ENCODE assay signal across 8 mouse cellular contexts in the genomic region with DNA sequence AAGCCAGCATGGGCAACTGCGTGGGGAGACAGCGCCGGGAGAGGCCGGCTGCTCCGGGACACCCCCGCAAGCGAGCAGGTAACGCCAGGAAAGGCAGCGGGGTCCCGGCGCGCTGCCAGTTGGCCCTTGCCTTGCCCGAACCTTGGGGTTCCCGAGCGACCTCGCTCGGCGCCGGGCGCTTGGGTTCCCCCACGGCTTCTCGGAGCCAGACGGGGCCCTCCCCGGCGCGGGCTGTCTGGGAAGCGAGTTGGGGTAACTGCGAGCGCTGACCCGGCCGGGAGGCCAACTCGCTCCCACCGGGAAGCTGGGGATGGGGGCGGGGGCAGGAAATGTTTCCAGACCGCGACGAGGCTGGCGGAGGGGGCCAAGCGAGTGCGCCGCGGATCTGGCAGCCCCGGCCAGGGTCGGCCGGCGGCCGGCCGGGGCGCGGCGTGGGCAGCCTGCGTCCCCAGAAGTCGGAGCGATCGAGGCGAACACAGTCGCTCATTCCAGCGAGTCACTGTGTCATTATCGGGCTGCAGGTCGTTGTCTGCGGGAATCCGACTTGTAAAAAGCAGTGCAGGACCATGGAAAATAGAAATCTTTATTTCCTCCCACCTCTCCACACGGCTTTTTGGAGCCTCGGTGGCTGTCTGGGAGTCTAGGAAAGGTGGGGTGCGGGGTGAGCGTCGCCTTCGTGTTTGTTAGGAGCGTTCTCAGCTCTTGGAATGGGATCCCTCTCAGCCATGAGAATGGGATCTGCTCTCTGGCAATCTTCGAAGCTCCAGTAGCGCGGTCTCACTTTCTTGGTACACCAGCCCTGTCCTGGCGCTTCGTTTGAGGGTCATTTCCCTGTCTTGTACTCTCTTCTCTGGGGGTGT. TPM values are rescaled to one million over a fixed set of nuclear protein-coding genes. Genes with fewer than 3 reads are reported as not detected.
DNase-seq lines count a peak whose midpoint lies in the region; ATAC-seq and TF ChIP-seq lines count a peak whose summit lies in the region.

No protein-coding gene starts in this region.

- H3K9me3 ChIP-seq in forebrain, embryonic 12.5 days: no peaks in the 10 kb centered on the region
- H3K9me3 ChIP-seq in limb, embryonic 15.5 days: no peaks in the 10 kb centered on the region

- no peak for TF ChIP-seq POLR2A in thymus, adult 2 months (IDR thresholded peaks at IDR 0.05; ENCODE audit: control insufficient read depth, extremely low read depth, insufficient read depth, low read length, poor library complexity)
- no peak for TF ChIP-seq POLR2A in bone marrow, adult 2 months (IDR thresholded peaks at IDR 0.05; ENCODE audit: borderline replicate concordance, control insufficient read depth, low read depth, low read length)

- H3K27me3 ChIP-seq in thymus, adult 2 months (ENCODE audit: control insufficient read depth, insufficient read depth, low read length): no peaks in the 10 kb centered on the region
- H3K27me3 ChIP-seq in forebrain, embryonic 12.5 days: peaks cover 22% of the 10 kb centered on the region
- H3K27me3 ChIP-seq in limb, embryonic 15.5 days: no peaks in the 10 kb centered on the region

- no peak for TF ChIP-seq CTCF in thymus, adult 2 months (IDR thresholded peaks at IDR 0.05; ENCODE audit: borderline replicate concordance, control insufficient read depth, extremely low read depth, insufficient read depth, low read length, poor library complexity)
- no peak for TF ChIP-seq CTCF in bone marrow, adult 2 months (IDR thresholded peaks at IDR 0.05; ENCODE audit: control insufficient read depth, insufficient read depth, low read length)

- peak overlapping the region; percentile 100 for H3K4me2 ChIP-seq in forebrain, embryonic 12.5 days
- peak overlapping the region; percentile 78 for H3K4me2 ChIP-seq in limb, embryonic 15.5 days

- WGBS in thymus, adult 2 months: 1% methylated on average over 74 of the region's 74 CpGs
- under 1% methylated on average over 74 of the region's 74 CpGs for WGBS in bone marrow, adult 2 months
- under 1% methylated on average over 74 of the region's 74 CpGs for WGBS in forebrain, embryonic 12.5 days
- under 1% methylated on average over 74 of the region's 74 CpGs for WGBS in limb, embryonic 15.5 days

- peak overlapping the region; percentile 76 for H3K9ac ChIP-seq in forebrain, embryonic 12.5 days
- H3K9ac ChIP-seq in limb, embryonic 15.5 days: peak overlapping the region; percentile 81

- no peaks in the 10 kb centered on the region for H3K36me3 ChIP-seq in thymus, adult 2 months (ENCODE audit: control insufficient read depth, insufficient read depth, low read length)
- no peaks in the 10 kb centered on the region for H3K36me3 ChIP-seq in forebrain, embryonic 12.5 days (replicated peaks)
- no peaks in the 10 kb centered on the region for H3K36me3 ChIP-seq in limb, embryonic 15.5 days

- peaks cover 6% of the 10 kb centered on the region for H3K4me1 ChIP-seq in thymus, adult 2 months (replicated peaks; ENCODE audit: control insufficient read depth, insufficient read depth, low read length)
- H3K4me1 ChIP-seq in bone marrow, adult 2 months (ENCODE audit: control insufficient read depth, insufficient read depth, low read length): peaks cover 3% of the 10 kb centered on the region; the same call in 1 of the 2 replicates
- H3K4me1 ChIP-seq in forebrain, embryonic 12.5 days: peaks cover 22% of the 10 kb centered on the region
- H3K4me1 ChIP-seq in limb, embryonic 15.5 days: peaks cover 30% of the 10 kb centered on the region; the same call in 1 of the 2 replicates

- no peak overlapping the region for H3K27ac ChIP-seq in thymus, adult 2 months (ENCODE audit: control insufficient read depth, insufficient read depth, low read length)
- H3K27ac ChIP-seq in bone marrow, adult 2 months (ENCODE audit: control insufficient read depth, insufficient read depth, low read depth, low read length, poor library complexity): peak overlapping the region; percentile 96
- peak overlapping the region; percentile 82; the same call in 1 of the 2 replicates for H3K27ac ChIP-seq in forebrain, embryonic 12.5 days
- peak overlapping the region; percentile 91 for H3K27ac ChIP-seq in limb, embryonic 15.5 days

- peak overlapping the region; percentile 68 for H3K4me3 ChIP-seq in thymus, adult 2 months (ENCODE audit: control insufficient read depth, insufficient read depth, low read length)
- peak overlapping the region; percentile 85 for H3K4me3 ChIP-seq in bone marrow, adult 2 months (replicated peaks; ENCODE audit: control insufficient read depth, low read depth, low read length)
- H3K4me3 ChIP-seq in forebrain, embryonic 12.5 days (replicated peaks): peak overlapping the region; percentile 70
- H3K4me3 ChIP-seq in limb, embryonic 15.5 days: peak overlapping the region; percentile 96

- peak; percentile 53 for DNase-seq in thymus, adult 2 months
- DNase-seq in thymus, adult 18-20 months: no peak
- peak; percentile 76 for DNase-seq in heart, postnatal 4 days
- peak; percentile 70 for DNase-seq in neural tube, embryonic 10.5 days (ENCODE audit: extremely low spot score, low spot score)

- no peak; the same call in 1 of the 2 replicates for ATAC-seq in forebrain, embryonic 12.5 days (ENCODE audit: low FRiP score)
- ATAC-seq in limb, embryonic 15.5 days (ENCODE audit: insufficient number of reproducible peaks, low FRiP score, low TSS enrichment, low read depth): no peak
- ATAC-seq in megakaryocyte progenitor cell, adult 5-6 weeks (replicated peaks; ENCODE audit: poor library complexity): no peak

RNA-seq across cellular contexts. Expression of gene Ubtd1, which starts 0.6 kb away (rescaled TPM):
- polyA plus RNA-seq in thymus, adult 2 months (2012; rRNA removed): 27.3 and 36.9 TPM in 2 replicates
- polyA plus RNA-seq in bone marrow, adult 2 months (2011; ENCODE audit: insufficient read depth, insufficient read length, low replicate concordance, missing spikeins): 6.0 and 10.2 TPM in 2 replicates
- polyA plus RNA-seq in forebrain, embryonic 12.5 days (2016; fragmentation: Nextera tagmentation; extraction: Ambion mirVana): 7.1 and 7.8 TPM in 2 replicates
- total RNA-seq in heart, postnatal 4 days (2021): 10 to 100 TPM; 26.4 to 28.3 TPM
- 28.1 and 30.8 TPM in 2 replicates for polyA plus RNA-seq in limb, embryonic 15.5 days (2015; fragmentation: Nextera tagmentation; extraction: Ambion mirVana)
- total RNA-seq in megakaryocyte progenitor cell, adult 5-6 weeks (2015): 11.2 and 13.4 TPM in 2 replicates
- 11.9 and 12.3 TPM in 2 replicates for total RNA-seq in megakaryocyte progenitor cell, adult 5-6 weeks (2017)

RNA-seq across cellular contexts. Expression of gene Mms19, which starts 1.2 kb away (rescaled TPM):
- 142 TPM in 2 replicates for polyA plus RNA-seq in thymus, adult 2 months (2012; rRNA removed)
- polyA plus RNA-seq in bone marrow, adult 2 months (2011; ENCODE audit: insufficient read depth, insufficient read length, low replicate concordance, missing spikeins): 28.0 and 45.8 TPM in 2 replicates
- polyA plus RNA-seq in forebrain, embryonic 12.5 days (2016; fragmentation: Nextera tagmentation; extraction: Ambion mirVana): 32.2 and 36.7 TPM in 2 replicates
- 10 to 100 TPM; 19.3 to 20.1 TPM for total RNA-seq in heart, postnatal 4 days (2021)
- 28.5 and 29.1 TPM in 2 replicates for polyA plus RNA-seq in limb, embryonic 15.5 days (2015; fragmentation: Nextera tagmentation; extraction: Ambion mirVana)
- 15.8 and 16.2 TPM in 2 replicates for total RNA-seq in megakaryocyte progenitor cell, adult 5-6 weeks (2015)
- 25.2 and 43.2 TPM in 2 replicates for total RNA-seq in megakaryocyte progenitor cell, adult 5-6 weeks (2017)

RNA-seq across cellular contexts. Expression of gene Zdhhc16, which starts 48.9 kb away (rescaled TPM):
- 162 and 176 TPM in 2 replicates for polyA plus RNA-seq in thymus, adult 2 months (2012; rRNA removed)
- polyA plus RNA-seq in bone marrow, adult 2 months (2011; ENCODE audit: insufficient read depth, insufficient read length, low replicate concordance, missing spikeins): 27.4 and 59.8 TPM in 2 replicates
- 79.5 and 82.5 TPM in 2 replicates for polyA plus RNA-seq in forebrain, embryonic 12.5 days (2016; fragmentation: Nextera tagmentation; extraction: Ambion mirVana)
- 10 to 100 TPM; 30.7 to 31.7 TPM for total RNA-seq in heart, postnatal 4 days (2021)
- polyA plus RNA-seq in limb, embryonic 15.5 days (2015; fragmentation: Nextera tagmentation; extraction: Ambion mirVana): 85.7 and 91.7 TPM in 2 replicates
- total RNA-seq in megakaryocyte progenitor cell, adult 5-6 weeks (2015): 52.7 and 54.9 TPM in 2 replicates
- total RNA-seq in megakaryocyte progenitor cell, adult 5-6 weeks (2017): 33.5 and 39.1 TPM in 2 replicates

RNA-seq across cellular contexts. Expression of gene Exosc1, which starts 48.9 kb away (rescaled TPM):
- polyA plus RNA-seq in thymus, adult 2 months (2012; rRNA removed): 20.3 and 20.5 TPM in 2 replicates
- polyA plus RNA-seq in bone marrow, adult 2 months (2011; ENCODE audit: insufficient read depth, insufficient read length, low replicate concordance, missing spikeins): 16.4 and 24.6 TPM in 2 replicates
- polyA plus RNA-seq in forebrain, embryonic 12.5 days (2016; fragmentation: Nextera tagmentation; extraction: Ambion mirVana): 77.7 and 83.2 TPM in 2 replicates
- 10 to 100 TPM; 18.0 to 18.2 TPM for total RNA-seq in heart, postnatal 4 days (2021)
- polyA plus RNA-seq in limb, embryonic 15.5 days (2015; fragmentation: Nextera tagmentation; extraction: Ambion mirVana): 70.4 and 70.7 TPM in 2 replicates
- total RNA-seq in megakaryocyte progenitor cell, adult 5-6 weeks (2015): 90.1 and 96.9 TPM in 2 replicates
- 73.3 and 75.7 TPM in 2 replicates for total RNA-seq in megakaryocyte progenitor cell, adult 5-6 weeks (2017)

RNA-seq across cellular contexts. Expression of gene Ankrd2, which starts 53.6 kb away (rescaled TPM):
- polyA plus RNA-seq in thymus, adult 2 months (2012; rRNA removed): 0.20 TPM in 1 of 2 replicates, not detected in the other
- polyA plus RNA-seq in bone marrow, adult 2 months (2011; ENCODE audit: insufficient read depth, insufficient read length, low replicate concordance, missing spikeins): not detected in 2 replicates
- 0.28 and 0.49 TPM in 2 replicates for polyA plus RNA-seq in forebrain, embryonic 12.5 days (2016; fragmentation: Nextera tagmentation; extraction: Ambion mirVana)
- total RNA-seq in heart, postnatal 4 days (2021): under 1 TPM in 1 of 2 experiments, not detected in 1; 0.25 TPM
- polyA plus RNA-seq in limb, embryonic 15.5 days (2015; fragmentation: Nextera tagmentation; extraction: Ambion mirVana): 0.72 and 3.0 TPM in 2 replicates
- not detected in 2 replicates for total RNA-seq in megakaryocyte progenitor cell, adult 5-6 weeks (2015)
- total RNA-seq in megakaryocyte progenitor cell, adult 5-6 weeks (2017): not detected in 2 replicates

Comparison
In these comparisons a context has a peak if more than half of its experiments do, and no peak if none do; other contexts are left out.
1. DNase-seq: peak in thymus, adult 2 months (single experiment), heart, postnatal 4 days (single experiment) and neural tube, embryonic 10.5 days (single experiment); none in thymus, adult 18-20 months (0 of 2).
2. Peak in every context shown above with its lines, with median percentiles within 50 percentile points of each other: H3K4me3 ChIP-seq.